Mouse (Mus musculus): ENCODE results near the gene Tktl1.

GRCm38 (mm10) chrX:74219449-74219848, 42.4 kb downstream of the Tktl1 start:
- no peak for TF ChIP-seq GATA1 (IDR thresholded peaks at IDR 0.05; ENCODE audit: borderline replicate concordance, low read length)
- TF ChIP-seq FLI1 (IDR thresholded peaks at IDR 0.05; ENCODE audit: low read length) = no peak
